Mouse (Mus musculus) testis, adult 2 months (tissue): ENCODE measurements around the gene Vpreb2. TPM values are rescaled to one million over a fixed set of nuclear protein-coding genes. Genes with fewer than 3 reads are reported as not detected.
"Not testable (repeated sequence)": the region's sequence is repeated elsewhere in the genome, so short reads cannot be mapped to it uniquely, and the experiment has no call there.

Experiments used
- H3K27ac ChIP-seq: fragments of 200-500 bp; 2 replicates; pipeline ENCODE4 v1.5.1; 2012; ENCODE audit warnings: low read depth, low read length; ENCODE audit not compliant: control insufficient read depth, insufficient read depth
- H3K27me3 ChIP-seq: fragments of 200-500 bp; 2 replicates; pipeline ENCODE4 v1.6.1; 2012; ENCODE audit warnings: mild to moderate bottlenecking, low read length, moderate library complexity; ENCODE audit not compliant: control insufficient read depth, insufficient read depth
- H3K36me3 ChIP-seq: fragments of 200-500 bp; 2 replicates; pipeline ENCODE4 v1.6.1; 2012; ENCODE audit warnings: mild to moderate bottlenecking, low read length; ENCODE audit not compliant: control insufficient read depth, insufficient read depth
- H3K4me1 ChIP-seq: fragments of 200-500 bp; 2 replicates; pipeline ENCODE4 v1.6.1; 2012; ENCODE audit warnings: low read length; ENCODE audit not compliant: control insufficient read depth, insufficient read depth
- H3K4me3 ChIP-seq: fragments of 200-500 bp; 2 replicates; pipeline ENCODE4 v1.5.1; 2012; ENCODE audit warnings: low read depth, mild to moderate bottlenecking, low read length, moderate library complexity, mixed read lengths; ENCODE audit not compliant: control insufficient read depth
- CTCF ChIP-seq: fragments of 200-500 bp; IDR thresholded peaks from 2 replicates; pipeline ENCODE4 v1.5.1; 2012; ENCODE audit warnings: low read depth, mild to moderate bottlenecking, inconsistent platforms, low read length, moderate library complexity; ENCODE audit not compliant: control insufficient read depth, insufficient read depth, insufficient replicate concordance
- POLR2A ChIP-seq: fragments of 200-500 bp; IDR thresholded peaks from 2 replicates; pipeline ENCODE4 v1.6.1; 2012; ENCODE audit warnings: low read depth, mild to moderate bottlenecking, inconsistent platforms, low read length, moderate library complexity; ENCODE audit not compliant: control insufficient read depth
- polyA plus RNA-seq: library from polyadenylated mRNA; depleted of rRNA; stranded (reverse); fragments of >200 nt; gene quantifications from 2 replicates; pipeline ENCODE4 v1.2.3, GENCODE M21; 2012; rRNA removed

The Vpreb2 gene
- polyA plus RNA-seq, 1 experiment: not detected

DNA sequence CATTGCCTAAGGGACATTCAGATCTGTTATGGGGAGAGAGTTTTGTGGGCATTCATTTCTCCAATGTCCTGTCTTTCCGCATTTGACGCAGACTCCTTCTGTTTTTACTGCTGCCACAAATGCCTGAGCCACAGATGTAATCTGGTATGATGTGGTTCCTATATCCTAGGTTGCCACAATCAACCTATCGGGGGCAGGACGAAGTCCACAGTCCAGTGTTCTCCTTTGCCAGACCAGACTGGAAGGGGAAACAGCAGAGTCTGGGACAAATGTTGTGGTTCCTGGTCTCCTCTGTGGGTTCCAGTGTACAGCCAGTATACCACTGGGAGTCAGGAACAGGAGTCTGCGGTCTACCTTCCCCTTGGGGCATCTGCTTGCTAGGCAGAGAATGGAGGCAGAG lies 19.4 kb downstream of the Vpreb2 start:
- Histone ChIP-seq H3K4me1 (no peaks in the 10 kb centered on the region), H3K36me3 (no peaks in the 10 kb centered on the region), H3K4me3 (no peak overlapping the region), H3K27me3 (no peaks in the 10 kb centered on the region), H3K27ac (no peak overlapping the region)
- TF ChIP-seq CTCF (no peak), POLR2A (no peak)

DNA sequence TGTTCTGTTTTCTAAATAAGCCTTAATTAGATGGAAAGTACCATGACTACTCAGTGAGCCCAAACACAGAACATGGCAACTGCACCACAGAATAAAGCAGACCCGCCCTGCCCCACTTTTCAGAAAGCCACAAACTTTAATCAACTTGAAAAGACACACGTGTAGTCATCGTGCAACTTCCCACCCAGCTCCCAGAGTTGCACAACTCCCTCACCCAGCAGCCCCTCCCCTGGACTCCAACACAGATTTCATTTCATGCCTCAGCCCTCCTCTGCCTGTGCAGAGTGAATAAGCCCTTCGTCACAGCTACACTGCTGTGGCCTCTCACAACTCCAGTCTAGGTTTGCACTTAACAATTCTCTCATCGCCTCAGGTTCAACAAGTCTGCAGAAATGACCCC lies 24.4 kb downstream of the Vpreb2 start:
- H3K27ac ChIP-seq: no peak overlapping the region
- no peak overlapping the region for H3K4me3 ChIP-seq
- TF ChIP-seq POLR2A (no peak), CTCF (no peak)
- no peaks in the 10 kb centered on the region for H3K4me1 ChIP-seq
- no peaks in the 10 kb centered on the region for H3K36me3 ChIP-seq
- H3K27me3 ChIP-seq: no peaks in the 10 kb centered on the region

DNA sequence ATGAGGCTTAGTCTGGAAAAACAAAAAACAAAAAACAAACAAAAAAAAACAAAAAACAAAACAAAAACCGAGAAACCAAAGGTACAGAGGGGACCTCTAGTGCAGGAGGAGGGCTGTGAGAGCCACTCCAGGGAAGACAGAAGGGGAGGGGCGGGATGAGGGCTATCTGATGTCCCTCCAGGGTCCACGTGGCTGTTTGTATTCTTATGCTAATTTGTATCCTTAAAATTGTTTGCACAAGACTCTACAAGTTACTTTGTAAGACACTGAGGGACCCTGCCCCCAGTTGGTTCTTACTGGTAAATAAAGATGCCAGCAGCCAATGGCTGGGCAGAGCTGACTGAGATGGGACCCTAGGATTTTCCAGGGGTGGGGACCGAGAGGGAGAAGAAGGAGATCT lies 26.9 kb downstream of the Vpreb2 start:
- H3K27me3 ChIP-seq: no peaks in the 10 kb centered on the region
- H3K4me3 ChIP-seq: no peak overlapping the region
- TF ChIP-seq POLR2A: no peak
- TF ChIP-seq CTCF: no peak
- no peaks in the 10 kb centered on the region for H3K36me3 ChIP-seq
- no peaks in the 10 kb centered on the region for H3K4me1 ChIP-seq
- no peak overlapping the region for H3K27ac ChIP-seq

DNA sequence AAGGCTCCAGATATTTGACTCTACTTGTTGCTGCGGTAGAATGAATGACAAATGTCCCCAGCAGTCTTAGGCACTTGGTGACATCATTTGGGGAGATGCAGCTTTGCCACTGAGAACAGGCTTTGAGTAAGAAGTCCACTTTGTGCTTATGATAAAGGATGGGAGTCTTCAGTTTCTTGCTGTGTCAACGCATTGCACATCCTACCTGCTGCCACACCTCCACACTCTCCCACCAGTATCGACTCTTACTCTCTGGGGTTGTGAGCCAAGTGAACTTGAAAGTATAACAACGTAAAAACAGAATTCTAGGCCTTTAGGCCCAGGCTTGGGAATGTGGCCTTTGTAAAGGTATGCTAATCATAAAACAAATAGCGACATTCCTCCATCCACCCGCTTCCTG lies 30.9 kb downstream of the Vpreb2 start:
- no peaks in the 10 kb centered on the region for H3K4me1 ChIP-seq
- no peaks in the 10 kb centered on the region for H3K27me3 ChIP-seq
- no peaks in the 10 kb centered on the region for H3K36me3 ChIP-seq
- H3K4me3 ChIP-seq: no peak overlapping the region
- no peak overlapping the region for H3K27ac ChIP-seq
- TF ChIP-seq CTCF (no peak), POLR2A (no peak)

DNA sequence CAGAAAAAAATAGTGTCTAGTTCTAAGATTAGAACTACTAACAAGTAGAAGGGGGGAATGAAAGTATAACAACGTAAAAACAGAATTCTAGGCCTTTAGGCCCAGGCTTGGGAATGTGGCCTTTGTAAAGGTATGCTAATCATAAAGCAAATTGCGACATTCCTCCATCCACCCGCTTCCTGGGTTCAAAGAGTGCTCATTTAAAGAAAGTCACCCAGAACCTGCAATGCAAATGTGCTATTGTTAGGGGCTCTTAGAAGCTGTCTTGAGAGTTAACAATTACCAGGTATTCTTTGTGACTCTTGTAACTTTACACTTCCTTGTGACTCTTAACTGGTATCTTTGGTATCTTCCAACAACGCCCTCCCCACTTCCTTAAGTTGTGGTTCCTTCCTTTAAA lies 36.3 kb downstream of the Vpreb2 start:
- not testable (repeated sequence) for H3K4me1 ChIP-seq, H3K4me3 ChIP-seq, H3K36me3 ChIP-seq, H3K27ac ChIP-seq, H3K27me3 ChIP-seq

DNA sequence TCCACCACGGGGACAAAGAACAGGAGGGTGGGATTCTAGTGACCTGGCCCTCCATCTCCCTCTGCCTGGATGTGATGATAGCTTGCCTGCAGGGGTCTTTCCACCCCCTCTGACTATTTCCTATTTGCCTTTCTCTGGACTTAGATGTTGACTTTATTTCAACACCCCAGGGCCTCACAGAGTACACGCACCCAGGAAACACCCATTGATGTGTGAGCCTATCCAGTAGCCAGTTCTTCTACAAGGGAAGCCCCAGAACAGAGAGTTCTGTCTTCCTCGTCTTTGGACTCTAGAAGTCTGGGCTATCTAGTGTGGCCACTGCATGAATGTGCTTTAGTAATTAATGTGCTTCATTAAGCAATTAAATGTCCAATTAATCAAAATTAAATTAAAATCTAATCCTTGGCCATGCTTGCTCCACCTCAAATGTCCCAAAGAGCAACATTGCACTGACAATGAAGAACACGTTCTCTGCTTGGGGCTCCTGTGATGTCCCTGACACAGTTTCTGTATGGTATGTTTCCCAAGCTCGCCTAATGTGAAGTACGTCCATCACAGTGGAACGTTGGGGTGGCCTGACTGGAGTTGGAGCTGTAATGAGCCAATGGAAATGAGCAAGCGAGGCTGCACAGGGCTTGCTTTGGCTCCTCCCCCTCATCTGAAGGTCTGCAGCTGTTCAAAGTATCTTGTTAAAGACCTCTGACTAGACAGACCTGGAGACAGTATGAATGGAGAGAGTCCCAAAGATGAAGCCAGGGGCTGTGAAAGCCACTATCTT lies 42.7 kb downstream of the Vpreb2 start:
- no peaks in the 10 kb centered on the region for H3K27me3 ChIP-seq
- no peak for TF ChIP-seq CTCF
- TF ChIP-seq POLR2A: no peak

DNA sequence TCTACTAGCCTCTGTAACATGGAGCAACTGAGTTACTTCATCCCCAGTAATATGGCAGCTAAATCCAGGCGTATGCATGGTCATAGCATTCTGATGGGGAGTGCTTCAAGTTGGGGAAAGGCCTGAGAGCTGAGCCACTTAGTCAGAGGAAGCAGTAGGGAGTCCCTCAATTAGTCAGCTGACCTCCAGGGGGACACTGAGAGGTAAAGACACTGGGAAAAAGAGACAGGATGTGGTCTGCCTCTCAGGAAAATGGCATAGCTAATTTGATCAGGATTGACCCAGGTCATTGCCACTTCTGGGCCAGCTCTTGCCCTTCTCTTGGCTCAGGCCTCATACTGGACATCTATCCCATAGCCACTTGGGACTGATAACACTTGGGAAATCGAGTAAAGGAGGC lies 47.1 kb downstream of the Vpreb2 start:
- H3K27me3 ChIP-seq: no peaks in the 10 kb centered on the region
- no peak for TF ChIP-seq CTCF
- TF ChIP-seq POLR2A: no peak
- peak overlapping the region; percentile 83; the same call in 1 of the 2 replicates for H3K27ac ChIP-seq
- H3K4me3 ChIP-seq: peak overlapping the region; percentile 89
- H3K36me3 ChIP-seq: peaks cover 2% of the 10 kb centered on the region
- peaks cover 9% of the 10 kb centered on the region for H3K4me1 ChIP-seq

More for the DNA sequence above, 42.7 kb downstream of the Vpreb2 start:
- Histone ChIP-seq H3K4me1 (peaks cover 6% of the 10 kb centered on the region), H3K4me3 (no peak overlapping the region), H3K27ac (no peak overlapping the region), H3K36me3 (no peaks in the 10 kb centered on the region; the same call in none of the 2 replicates)

Other genes starting within 250 kb of the Vpreb2 start
- 86.1 and 95.2 TPM in 2 replicates for gene Med15, start 247.5 kb upstream of the Vpreb2 start, polyA plus RNA-seq
- gene Klhl22, start 220.8 kb upstream of the Vpreb2 start, polyA plus RNA-seq: 9.1 and 9.4 TPM in 2 replicates
- 4.1 and 5.6 TPM in 2 replicates for gene Scarf2, start 183.1 kb upstream of the Vpreb2 start, polyA plus RNA-seq
- gene B830017H08Rik, start 147.3 kb upstream of the Vpreb2 start, polyA plus RNA-seq: 4.5 and 5.6 TPM in 2 replicates
- gene Car15, start 142.1 kb upstream of the Vpreb2 start, polyA plus RNA-seq: 13.9 and 17.9 TPM in 2 replicates
- gene Gm20518, start 88.8 kb upstream of the Vpreb2 start, polyA plus RNA-seq: 3.1 and 3.2 TPM in 2 replicates
- 175 and 177 TPM in 2 replicates for gene Tssk1, start 86.2 kb upstream of the Vpreb2 start, polyA plus RNA-seq
- gene Dgcr2, start 81.9 kb upstream of the Vpreb2 start, polyA plus RNA-seq: 259 and 263 TPM in 2 replicates
- gene Tssk2, start 81.8 kb upstream of the Vpreb2 start, polyA plus RNA-seq: 845 and 898 TPM in 2 replicates
- gene Ess2, start 69.1 kb upstream of the Vpreb2 start, polyA plus RNA-seq: 27.2 and 28.3 TPM in 2 replicates
- 7.7 and 8.9 TPM in 2 replicates for gene Gsc2, start 65.4 kb upstream of the Vpreb2 start, polyA plus RNA-seq
- gene Slc25a1, start 52.2 kb upstream of the Vpreb2 start, polyA plus RNA-seq: 45.4 and 52.8 TPM in 2 replicates
- gene Dgcr6, start 72.4 kb downstream of the Vpreb2 start, polyA plus RNA-seq: 315 and 372 TPM in 2 replicates
- 4.4 and 5.1 TPM in 2 replicates for gene Prodh, start 109.8 kb downstream of the Vpreb2 start, polyA plus RNA-seq
- gene Rtn4r, start 147.2 kb downstream of the Vpreb2 start, polyA plus RNA-seq: 0.11 and 0.18 TPM in 2 replicates
- gene Ccdc188, start 237.5 kb downstream of the Vpreb2 start, polyA plus RNA-seq: 103 and 117 TPM in 2 replicates